Mouse (Mus musculus) v-Abl transformed pro-B cells (cell line): Measurements from ENCODE around the gene Rsph3a.
"Not testable (repeated sequence)": the region's sequence is repeated elsewhere in the genome, so short reads cannot be mapped to it uniquely, and the experiment has no call there.

Experiments
- in situ Hi-C, 2 experiments: fragments of 400-800 bp; cut with MboI; formaldehyde crosslinking; loops; one replicate each; pipeline ENCODE4 v1.15.1; 2025; ENCODE audit not compliant: unreplicated experiment in 2 of 2

Rsph3a gene

DNA sequence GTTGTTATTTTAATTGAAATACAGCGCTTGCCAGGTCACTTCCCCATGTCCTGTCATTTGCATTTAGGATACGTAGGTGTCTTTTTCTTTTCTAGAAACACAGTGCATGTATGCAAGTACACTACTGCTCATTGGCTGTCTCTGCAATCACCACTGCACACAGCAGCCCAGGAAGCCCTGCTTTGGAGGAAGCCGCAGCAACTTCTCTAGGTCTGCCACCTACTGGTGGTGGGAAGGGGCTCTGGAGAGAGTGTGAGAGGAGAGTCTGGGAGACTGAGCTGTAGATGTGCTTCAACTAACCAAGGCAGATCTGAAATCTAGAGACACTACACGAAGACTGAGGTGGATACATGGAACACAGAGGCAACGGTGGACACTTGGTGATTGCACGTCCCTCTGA lies 77.3 kb downstream of the Rsph3a start:
- in situ Hi-C loops: not testable (repeated sequence)

DNA sequence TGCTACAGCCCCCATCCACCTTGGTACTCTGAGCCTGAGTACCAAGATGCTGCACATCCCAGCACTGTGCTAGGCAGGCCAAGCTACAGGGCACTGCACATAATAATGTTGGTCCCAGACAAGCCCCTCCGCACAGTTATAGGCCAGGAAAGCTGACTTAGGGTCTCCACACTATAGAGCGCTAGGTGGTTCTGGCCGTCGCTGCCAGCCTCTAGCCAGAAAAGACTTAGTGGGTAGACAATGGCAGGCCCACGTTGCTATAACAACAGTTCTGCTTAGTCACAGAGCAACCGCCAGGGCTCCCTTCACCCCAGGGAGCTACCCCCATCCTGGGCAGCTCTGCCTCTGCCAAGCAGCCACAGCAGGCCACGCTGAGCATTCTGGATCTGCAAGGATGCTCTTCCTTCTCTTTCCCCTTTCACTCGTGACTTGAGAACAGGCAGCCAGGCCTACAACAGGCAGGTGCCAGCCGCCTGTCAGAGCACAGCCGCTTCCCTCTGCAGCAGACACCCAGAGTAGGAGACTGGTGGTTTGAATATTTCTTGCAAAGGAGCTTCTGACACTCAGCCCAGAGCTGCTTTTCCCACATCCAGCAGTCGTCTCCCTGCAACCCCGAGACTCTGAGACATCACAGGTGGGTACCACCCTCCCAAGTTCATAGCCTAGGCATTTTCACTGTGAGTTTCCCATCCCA lies 82.2 kb downstream of the Rsph3a start:
- in situ Hi-C loops: not testable (repeated sequence)
